Mouse (Mus musculus) urinary bladder, postnatal 4 days (tissue): ENCODE data around the gene Calm5.
"Not testable (repeated sequence)": the region's sequence is repeated elsewhere in the genome, so short reads cannot be mapped to it uniquely, and the experiment has no call there.

ENCODE experiments used
- DNase-seq, 2 experiments: peaks; one replicate each; pipeline ENCODE4 v3.0.0; 2021 to 2022; ENCODE audit warnings: low spot score in 2 of 2

The Calm5 gene

DNA sequence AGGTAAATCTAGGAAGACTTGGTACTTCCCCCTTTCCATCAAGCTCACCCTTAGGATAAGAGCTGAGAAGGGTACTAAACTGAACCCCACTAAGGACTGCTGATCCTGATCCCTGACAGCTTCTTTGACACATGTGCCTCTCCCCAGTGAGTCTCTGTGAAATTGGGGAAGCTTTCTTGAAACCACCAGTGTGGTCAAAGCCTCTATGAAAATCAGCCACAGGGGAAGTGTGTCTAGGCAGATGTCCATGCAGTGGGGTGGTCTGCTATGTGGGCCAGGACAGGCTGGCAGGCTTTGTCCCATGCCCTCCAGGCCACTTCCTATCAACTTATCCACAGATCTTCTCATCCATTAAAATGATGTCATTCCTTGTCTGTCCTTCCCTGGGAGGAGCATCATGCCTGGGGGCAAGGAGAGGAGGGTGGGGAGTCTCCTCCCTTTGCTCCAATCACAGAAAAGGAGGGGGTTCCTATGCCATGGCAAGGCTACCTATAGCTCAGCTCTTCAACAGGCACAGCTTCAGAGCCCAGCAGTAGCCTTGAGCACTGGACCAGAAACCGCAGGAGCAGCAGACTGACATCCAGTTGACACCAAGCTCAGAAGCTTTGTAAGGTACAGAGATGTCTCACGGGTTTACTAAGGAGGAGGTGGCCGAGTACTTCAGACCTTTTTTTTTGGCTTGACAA, at the start of gene Calm5:
Calm5 (plus strand) TSS at position 526 of the 686 bp plus-strand sequence.
- not testable (repeated sequence) for DNase-seq

DNA sequence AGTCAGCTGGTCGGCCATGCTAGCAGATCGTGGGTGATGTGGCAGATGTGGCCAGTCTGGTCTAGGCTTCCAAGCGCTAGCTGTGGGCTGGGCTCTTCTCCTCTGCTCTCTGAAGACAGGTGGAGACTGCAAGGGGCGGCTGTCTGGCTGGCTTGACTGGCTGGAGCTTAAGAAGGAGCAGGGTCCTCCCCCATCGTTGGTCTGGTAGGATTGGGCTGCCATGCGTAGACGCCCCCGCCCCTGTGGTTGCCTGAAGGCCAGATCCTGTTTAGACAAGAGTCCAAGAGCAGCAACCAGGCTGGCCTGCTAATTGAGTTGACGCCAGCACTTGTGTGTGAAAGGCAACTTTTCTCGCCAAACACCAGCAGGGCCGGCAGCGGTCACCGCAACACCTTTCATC, 49.8 kb upstream of the Calm5 start, which contains the start of gene Calml3:
Calml3 (minus strand) TSS at position 131 of the 400 bp plus-strand sequence.
- DNase-seq: no peak

DNA sequence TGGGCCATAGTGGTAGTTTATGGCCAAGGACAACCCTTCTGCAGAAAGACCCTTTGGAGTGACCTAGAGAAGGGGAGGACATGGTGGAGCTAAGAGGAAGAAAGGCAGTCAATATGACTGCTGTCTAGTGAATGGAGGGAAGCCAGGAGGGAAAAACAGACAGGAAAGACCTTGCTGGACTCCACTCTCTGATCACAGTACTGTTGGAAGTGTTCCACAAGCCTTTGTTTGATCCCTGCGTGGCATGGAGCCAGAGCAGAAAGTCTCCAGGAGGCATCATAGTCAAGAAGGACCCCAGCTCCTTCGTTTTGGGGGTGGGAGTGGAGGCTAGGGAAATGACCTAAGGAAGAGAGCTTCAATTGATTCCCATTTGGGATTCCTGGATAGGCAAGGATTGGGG, 48.8 kb upstream of the Calm5 start:
- DNase-seq: no peak

DNA sequence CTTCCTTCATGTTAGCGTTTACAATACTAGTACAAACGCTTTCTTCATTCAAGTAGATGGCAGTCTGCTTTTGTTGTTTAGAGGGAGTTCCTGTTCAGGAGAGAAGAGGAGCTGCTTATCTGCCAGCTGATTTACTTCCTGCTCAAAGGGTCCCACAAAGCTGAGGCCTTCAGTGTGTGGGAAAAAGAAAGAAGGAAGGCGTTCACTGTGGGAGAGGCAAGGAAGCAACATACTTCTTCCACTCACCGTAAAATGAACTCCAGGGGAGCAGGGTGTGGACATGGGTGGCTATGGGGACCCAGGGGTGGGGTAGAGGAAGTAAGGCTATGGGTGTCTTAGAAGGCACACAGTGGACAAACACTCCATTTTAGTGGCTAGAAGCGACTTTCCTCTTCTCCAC, 48.3 kb upstream of the Calm5 start:
- no peak for DNase-seq

DNA sequence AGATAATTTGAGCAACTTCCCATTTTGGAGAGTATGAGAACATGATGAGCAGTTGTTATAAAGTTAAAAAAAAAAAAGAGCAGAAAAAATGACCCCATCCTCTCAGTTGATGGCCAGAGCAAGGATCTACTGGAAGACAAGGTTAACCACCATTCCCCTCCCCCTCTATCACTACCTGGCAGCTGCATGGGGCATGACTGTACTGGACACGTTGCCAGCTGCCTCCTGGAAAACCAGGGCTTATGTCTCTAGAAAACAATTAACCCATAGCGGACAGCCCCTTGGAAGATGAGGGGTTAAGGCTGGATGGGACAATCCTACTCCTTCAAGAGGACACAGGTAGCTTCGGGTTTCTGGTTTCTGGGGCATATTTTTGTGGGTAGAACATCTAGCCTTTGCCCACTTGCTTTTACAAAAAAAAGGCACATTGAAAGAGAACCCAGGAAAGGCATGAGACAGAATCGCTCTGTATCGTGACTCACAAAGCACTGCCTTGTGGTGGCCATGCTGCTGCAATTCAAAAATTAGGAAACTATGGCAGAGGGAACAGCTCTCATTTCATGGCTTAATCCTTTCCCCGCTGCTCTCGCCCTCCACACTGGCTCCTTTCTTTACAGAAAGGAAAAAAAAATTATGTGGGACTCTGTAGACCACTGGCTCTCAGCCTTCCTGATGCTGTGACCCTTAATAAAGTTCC, 46.7 kb upstream of the Calm5 start:
- DNase-seq: no peak

DNA sequence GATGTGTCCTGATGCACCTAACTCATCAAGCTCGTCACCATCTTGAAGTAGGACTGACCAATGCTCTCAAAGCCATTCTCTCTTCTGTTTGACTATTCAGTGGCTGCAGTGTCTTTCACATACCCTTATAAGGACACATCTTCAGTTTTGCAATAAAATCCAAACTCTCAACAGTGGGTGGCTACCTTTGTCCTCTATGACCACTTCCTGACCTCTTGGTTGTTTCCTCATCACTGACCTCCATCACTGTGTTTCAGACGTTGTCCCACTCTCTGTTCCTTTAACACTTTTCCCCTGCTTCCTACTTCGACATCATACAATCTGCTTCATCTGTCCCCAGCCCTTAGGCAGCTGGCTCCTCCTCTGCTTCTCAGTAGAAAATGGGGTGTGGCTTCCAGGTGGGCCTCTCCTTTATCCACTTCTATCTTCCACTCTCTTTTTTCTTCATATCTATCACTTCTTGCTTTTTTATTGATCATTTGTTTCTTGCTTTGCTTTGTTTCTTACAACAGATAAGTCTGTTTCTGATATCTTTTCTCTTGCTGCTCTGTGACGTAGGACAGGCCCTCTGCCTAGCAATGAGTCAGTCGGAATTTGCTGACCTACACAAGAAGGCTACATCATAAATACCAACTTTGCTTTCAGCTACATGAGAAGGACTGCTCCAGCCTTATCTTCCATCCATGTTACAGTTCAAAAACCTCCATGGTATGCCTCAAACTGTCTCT, 35.8 kb upstream of the Calm5 start:
- no peak for DNase-seq

DNA sequence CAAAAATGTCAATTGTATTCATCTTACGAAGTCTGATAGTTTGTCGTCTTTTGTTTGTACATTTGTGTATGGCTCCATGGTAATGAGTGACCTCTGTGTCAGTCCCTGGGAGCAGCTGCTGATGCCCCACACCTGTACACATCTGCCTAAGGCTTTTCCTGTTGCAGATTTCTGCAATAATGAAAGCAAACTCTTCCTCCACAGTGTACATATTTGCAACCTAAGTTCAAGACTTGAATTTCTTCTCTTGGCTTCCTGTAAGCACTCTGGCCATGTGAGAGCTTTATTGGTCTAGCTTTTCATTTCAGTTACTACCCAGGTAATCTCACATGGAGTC, 35.3 kb upstream of the Calm5 start:
- no peak for DNase-seq

DNA sequence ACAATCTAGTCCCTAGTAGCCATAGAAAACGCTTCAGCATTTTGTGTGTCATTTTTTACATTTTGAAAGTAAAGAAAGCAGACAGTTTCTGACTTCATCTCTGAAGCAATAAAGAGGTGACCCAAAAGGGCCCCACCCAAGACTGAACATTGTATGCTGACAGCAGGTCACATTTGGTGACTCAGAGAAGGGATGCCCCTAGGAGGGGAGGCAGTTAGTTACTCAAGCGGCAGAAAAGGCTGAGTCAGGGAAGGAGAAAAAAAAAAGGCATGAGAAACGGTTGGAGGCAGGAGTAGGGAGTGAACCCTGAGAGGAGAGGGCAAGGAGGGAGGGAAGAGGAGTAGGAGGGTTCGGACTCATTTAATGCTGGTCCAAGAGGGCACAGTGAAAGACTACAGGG, 31.9 kb upstream of the Calm5 start:
- no peak for DNase-seq

DNA sequence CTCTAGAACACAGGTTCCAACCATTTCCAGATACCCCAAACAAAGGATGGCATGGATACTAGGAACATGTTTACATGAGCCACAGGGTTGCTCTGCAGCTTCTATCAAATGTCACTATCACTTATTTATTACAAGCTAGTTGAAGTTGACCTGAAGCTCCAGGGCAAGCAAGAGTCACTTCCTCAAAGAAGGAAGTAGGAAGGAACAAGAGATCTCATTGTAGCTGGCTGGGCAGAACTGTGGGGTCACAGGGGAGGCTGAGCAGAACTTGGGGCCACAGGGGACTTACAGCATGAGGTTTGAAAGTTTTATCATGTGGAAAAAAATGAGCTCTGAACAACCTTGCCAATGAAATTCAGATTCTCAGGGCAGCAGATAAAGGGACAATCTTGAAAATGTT, 28.2 kb upstream of the Calm5 start:
- DNase-seq: no peak

DNA sequence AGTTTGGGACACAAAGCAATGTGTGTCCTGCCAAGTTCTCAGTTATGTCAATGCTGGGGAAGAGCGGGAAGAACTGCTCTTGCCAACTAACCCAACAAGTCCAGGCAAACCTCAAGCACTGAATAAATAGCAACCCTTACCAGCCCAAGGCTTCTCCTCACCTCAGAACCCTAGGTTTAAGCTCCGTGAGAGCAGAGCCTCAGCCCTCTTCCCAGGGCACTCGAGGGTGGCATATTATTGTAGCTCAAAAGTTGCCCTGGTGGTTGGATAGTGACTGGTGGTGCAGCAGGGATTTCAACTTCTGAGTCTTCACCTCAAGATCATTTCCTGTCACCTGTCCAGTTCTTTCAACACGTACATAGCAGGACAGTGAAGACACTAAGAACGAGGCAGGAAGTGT, 22.4 kb upstream of the Calm5 start:
- no peak for DNase-seq

DNA sequence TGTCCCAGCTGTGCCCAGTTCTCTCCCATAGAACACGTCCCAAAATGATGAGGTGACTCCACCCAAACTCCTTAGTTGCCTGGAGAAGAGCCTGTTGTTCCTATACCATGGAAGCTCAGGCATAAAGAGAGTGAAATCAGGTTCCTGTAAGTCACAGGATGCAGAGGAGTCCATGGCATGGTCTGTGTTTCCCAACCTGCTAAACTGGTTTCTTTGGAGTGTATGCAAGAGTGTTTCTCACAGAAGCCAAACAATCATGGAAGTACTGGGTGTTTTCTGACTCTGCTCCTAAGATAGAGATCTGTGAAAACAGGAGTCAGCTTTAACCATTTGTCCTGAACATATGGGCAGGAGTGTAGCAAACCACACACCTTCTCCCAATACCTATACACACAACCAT, 22.0 kb upstream of the Calm5 start:
- no peak for DNase-seq

DNA sequence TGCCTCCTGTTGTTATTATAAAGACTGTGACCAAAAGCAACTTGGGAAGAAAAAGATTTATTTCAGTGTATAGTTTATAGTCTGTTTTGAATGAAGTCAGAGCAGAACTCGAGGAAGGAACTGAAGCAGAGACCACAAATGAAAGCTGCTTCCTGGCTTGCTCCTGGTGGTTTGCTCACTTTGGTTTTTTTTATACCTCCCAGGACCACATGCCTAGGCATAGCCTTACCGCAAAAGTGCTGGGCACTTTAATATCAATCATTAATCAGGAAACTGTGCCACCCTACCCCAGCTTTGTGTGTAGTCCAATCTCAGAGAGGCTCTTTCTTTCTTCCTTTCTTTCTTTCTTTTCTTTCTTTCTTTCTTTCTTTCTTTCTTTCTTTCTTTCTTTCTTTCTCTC, 21.5 kb upstream of the Calm5 start:
- no peak for DNase-seq

DNA sequence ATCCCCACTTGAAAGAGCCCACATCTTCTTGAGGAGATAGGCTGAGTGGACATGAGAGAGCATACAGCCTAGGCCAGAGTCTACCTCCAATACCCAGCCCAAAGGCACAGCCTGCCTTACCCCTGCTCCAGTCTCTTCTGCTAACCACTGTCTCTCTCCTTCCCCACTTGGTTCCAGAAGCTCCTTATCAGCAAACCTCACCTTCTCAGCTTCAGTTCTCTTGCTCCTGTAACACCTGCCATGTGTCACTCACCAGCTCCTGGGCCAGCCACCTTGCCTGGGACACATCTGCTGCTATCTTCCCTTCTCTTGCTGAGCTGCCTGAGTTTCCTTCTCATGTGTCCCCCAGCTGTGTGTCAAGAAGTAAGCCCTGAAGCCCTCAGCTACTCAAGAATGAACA, 20.3 kb upstream of the Calm5 start:
- not testable (repeated sequence) for DNase-seq

DNA sequence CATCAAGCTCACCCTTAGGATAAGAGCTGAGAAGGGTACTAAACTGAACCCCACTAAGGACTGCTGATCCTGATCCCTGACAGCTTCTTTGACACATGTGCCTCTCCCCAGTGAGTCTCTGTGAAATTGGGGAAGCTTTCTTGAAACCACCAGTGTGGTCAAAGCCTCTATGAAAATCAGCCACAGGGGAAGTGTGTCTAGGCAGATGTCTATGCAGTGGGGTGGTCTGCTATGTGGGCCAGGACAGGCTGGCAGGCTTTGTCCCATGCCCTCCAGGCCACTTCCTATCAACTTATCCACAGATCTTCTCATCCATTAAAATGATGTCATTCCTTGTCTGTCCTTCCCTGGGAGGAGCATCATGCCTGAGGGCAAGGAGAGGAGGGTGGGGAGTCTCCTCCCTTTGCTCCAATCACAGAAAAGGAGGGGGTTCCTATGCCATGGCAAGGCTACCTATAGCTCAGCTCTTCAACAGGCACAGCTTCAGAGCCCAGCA, 16.6 kb upstream of the Calm5 start, which contains the start of gene Calm4:
Calm4 (plus strand) TSS at position 446 of the 496 bp plus-strand sequence.
- not testable (repeated sequence) for DNase-seq

DNA sequence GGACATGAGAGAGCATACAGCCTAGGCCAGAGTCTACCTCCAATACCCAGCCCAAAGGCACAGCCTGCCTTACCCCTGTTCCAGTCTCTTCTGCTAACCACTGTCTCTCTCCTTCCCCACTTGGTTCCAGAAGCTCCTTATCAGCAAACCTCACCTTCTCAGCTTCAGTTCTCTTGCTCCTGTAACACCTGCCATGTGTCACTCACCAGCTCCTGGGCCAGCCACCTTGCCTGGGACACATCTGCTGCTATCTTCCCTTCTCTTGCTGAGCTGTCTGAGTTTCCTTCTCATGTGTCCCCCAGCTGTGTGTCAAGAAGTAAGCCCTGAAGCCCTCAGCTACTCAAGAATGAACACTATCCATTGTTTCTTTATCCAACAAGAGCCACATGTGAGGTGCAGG, 13.3 kb upstream of the Calm5 start:
- DNase-seq: not testable (repeated sequence)

DNA sequence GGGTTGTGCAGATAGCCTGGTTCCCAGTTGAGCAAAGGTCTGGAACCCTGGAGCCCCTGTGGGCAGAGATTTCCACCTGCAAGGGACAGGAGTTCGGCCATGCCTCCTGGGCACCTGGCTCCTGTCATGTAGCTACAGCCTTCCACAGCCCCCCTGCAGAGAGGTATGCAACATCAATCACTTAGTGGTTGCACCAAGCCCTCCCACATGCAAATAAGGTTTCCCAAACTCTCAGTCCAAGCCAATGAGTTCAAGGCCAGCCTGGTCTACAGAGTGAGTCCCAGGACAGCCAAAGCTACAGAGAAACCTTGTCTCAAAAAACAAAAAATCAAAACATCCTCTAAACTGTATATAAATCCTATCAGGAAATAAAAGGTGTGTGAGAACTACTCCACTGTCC, 3.6 kb upstream of the Calm5 start:
- DNase-seq: no peak

DNA sequence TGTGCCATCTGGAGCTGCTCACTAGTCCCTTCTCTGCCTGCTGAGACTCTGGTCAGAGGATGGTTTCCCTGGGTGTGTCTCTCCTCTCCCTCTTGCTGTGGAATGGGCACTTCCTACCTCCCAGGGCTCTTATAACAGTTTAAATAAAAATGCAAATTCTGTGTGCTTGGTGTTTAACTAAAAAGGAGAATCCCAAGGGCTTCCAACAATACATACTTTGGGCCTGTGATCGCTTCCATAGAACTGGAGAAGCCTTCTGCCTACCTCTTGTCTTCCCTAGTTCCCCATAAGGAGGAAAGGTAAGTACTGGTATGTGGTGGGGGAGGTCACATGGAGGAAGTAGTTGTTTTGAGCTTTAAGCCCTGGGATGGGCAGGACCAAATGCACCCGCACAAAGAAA, 883 bp downstream of the Calm5 start:
- DNase-seq: no peak

DNA sequence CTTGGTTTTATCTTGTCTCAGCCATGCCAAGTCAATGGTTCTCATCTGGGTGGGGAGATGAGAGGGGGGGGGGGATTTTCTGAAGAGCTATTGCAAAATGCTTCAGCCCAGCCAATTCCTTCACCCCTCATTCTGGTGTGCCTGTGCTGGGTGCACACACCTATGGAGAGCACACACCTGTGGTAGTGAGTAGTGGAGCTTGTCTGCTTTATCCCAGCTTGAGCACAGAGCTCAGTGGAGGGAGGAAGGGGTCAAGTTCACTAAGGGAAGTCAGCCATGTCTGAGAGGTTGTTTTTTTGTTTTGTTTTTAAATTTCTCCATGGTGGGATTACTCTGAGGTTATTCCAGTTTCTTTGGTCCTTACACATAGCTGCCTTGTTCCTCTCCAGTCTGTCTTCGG, 2.3 kb downstream of the Calm5 start:
- DNase-seq: no peak

DNA sequence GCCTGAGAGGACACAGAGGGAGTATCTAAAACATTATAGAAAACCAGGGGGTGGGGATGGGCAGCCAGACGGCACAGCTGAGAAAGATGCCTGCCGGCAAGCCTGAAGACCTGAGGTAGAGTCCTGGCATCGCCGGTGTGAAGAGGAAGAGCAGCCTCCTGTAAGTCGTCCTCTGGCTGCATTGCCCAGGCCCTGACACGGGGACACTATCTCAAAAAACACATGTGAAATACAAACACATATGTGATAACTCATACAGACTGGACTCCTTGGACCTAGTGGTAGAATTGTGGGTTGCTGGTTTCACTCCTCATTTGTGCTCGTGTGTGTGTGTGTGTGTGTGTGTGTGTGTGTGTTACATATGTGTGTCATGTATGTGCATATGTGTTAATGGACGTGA, 7.3 kb downstream of the Calm5 start:
- DNase-seq: no peak

DNA sequence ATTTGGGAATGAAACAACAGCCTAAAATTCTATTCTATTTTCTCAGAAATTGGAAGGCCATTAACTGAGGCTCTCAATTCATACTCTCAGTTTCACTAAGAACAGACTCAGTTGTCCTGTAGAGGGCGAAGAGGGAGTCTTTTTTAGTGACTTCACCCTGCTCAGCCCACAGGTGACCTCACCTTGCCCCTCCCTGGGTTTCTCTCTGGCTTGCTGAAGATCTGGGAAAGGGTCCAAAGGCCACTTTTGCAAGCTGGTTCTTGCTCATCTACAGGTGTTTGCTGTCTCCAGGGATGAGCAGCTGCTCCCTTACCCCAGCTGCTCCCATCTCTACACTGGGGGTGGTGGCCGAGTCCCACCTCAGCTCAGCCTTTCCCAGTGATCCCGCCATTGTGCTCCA, 8.4 kb downstream of the Calm5 start:
- DNase-seq: no peak

DNA sequence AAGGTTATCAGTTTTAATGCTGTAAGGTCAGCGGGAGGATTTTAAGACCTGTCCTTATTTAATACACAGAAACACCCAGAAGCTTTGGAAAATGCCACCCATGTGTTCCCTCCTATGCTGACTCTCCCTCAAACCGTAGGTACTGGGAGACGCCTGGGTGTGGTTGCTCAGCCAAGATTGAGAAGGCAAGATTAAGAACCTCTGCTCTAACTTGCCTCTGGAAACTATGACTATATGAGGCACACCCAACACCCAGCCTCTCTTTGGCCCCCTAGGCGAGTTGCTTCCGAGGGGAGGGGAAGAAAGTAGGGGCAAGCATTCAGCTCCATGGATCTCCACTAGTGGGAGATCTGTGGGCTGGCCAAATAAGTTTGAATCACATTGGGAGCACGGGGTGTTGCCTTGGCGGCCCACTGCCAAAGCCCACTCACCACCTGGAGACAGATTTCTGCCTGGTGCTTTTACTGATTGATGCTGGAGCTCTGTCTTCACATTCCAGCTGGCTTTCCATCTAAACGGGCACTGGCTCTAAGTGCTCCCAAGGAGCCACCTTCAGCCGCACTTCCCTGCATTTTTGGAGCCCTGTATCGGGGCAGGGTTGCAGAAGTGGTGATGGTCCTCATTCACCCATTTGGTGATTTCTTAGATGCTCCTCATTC, 9.1 kb downstream of the Calm5 start:
- no peak for DNase-seq

DNA sequence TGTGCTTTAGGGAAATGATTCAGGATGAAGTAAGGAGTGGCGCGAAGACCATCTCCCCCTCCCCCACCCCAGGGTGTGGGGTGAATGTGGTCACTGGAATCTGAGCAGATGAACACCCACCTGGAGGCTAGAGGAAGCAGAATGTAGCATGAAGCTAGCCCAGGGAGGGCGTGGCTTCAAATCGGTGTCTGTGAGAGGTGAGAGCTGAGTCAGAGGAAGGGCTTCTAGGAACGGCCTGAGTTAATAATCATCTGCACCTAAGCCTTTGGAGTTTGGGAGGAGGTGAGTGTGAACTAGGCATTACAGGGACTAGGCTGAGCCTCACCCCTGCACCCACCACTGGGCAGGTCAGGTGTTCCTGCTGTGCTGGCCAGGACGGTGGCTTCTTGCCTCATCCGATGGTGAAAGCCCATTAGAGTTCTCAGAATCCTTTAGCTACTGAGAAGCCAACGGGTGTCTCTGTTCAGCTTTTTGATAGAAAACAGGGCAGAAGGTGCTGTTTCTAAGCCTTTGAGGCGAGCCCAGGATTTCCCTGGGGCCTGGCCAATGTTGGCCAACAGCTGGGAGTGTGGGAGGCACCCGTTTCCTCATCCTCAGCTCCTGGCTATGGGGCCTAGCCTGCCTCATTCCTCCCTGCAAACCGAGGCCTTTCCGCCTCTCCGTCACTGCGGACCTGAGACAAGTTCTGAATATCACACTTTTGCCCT, 11.8 kb downstream of the Calm5 start:
- no peak for DNase-seq
